Mouse (Mus musculus) spleen, postnatal 36 days (tissue): Measurements from ENCODE around the gene Morf4l2.
"Not testable (repeated sequence)": the region's sequence is repeated elsewhere in the genome, so short reads cannot be mapped to it uniquely, and the experiment has no call there.

Experiments
- DNase-seq, 2 experiments: peaks; one replicate each; pipeline ENCODE4 v3.0.0; 2022; ENCODE audit warnings: low spot score in 2 of 2, mixed read lengths in 1 of 2

Gene Morf4l2

GRCm38 (mm10) chrX:136693196-136693595 lies 50.3 kb downstream of the Morf4l2 start:
- DNase-seq, result no peak

GRCm38 (mm10) chrX:136692294-136692675 lies 51.2 kb downstream of the Morf4l2 start:
- no peak for DNase-seq

GRCm38 (mm10) chrX:136691606-136692293 lies 51.7 kb downstream of the Morf4l2 start:
- not testable (repeated sequence) for DNase-seq
